Mouse (Mus musculus) E14TG2a.4 (cell line): ENCODE measurements around the gene Mid1.

Experiments used
- H3K27me3 ChIP-seq: 2 replicates; pipeline ENCODE4 v1.6.1; 2014; ENCODE audit warnings: low read length, control low read depth; ENCODE audit not compliant: insufficient read depth
- H3K36me3 ChIP-seq: 2 replicates; pipeline ENCODE4 v1.6.1; 2014; ENCODE audit warnings: low read length, control low read depth; ENCODE audit not compliant: insufficient read depth
- H3K4me1 ChIP-seq: replicated peaks from 2 replicates; pipeline ENCODE4 v1.6.1; 2014; ENCODE audit warnings: low read depth, low read length, control low read depth
- H3K4me3 ChIP-seq: replicated peaks from 2 replicates; pipeline ENCODE4 v1.5.1; 2014; ENCODE audit warnings: mild to moderate bottlenecking, low read length
- H3K9me3 ChIP-seq: 2 replicates; pipeline ENCODE4 v1.6.1; 2014; ENCODE audit warnings: low read length, control low read depth
- CTCF ChIP-seq: conservative IDR thresholded peaks from 2 replicates; pipeline ENCODE4 v1.5.1; 2014; ENCODE audit warnings: low read length
- NANOG ChIP-seq: IDR thresholded peaks from 2 replicates; pipeline ENCODE4 v1.6.1; 2014; ENCODE audit warnings: borderline replicate concordance, low read length, mixed read lengths
- POU5F1 ChIP-seq: IDR thresholded peaks from 2 replicates; pipeline ENCODE4 v1.6.1; 2014; ENCODE audit warnings: low read length, borderline replicate concordance

Gene Mid1

GRCm38 (mm10) chrX:169800238-169800637 is 115.2 kb downstream of the Mid1 start:
- TF ChIP-seq CTCF (no peak), NANOG (no peak), POU5F1 (no peak)
- Histone ChIP-seq H3K4me1 (no peaks in the 10 kb centered on the region), H3K27me3 (no peaks in the 10 kb centered on the region), H3K9me3 (no peaks in the 10 kb centered on the region), H3K4me3 (no peak overlapping the region), H3K36me3 (no peaks in the 10 kb centered on the region)

- H3K4me1 ChIP-seq: no peaks in the 10 kb centered on the region
These were observed 120.8 kb downstream of the Mid1 start for GRCm38 (mm10) chrX:169805791-169806190.

DNA sequence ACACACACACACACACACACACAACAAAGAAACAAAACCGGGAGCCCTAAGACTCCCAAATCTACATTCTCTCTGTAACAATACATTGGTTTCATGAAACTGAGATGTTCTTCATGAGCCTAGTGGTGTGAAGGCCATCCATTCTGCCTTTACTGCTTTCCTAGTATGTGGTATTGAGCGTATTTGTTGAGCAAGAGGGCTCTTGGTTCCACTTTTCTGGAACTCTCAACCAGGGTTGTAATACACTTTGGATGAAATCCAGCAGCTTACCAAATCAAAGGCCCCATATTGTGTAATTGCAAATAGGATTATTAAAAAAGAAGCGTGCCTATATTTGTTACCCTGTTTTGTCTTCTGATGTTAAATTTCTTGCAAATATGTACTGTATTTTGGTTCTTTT is 122.7 kb downstream of the Mid1 start:
- Histone ChIP-seq H3K9me3 (no peaks in the 10 kb centered on the region), H3K27me3 (no peaks in the 10 kb centered on the region), H3K4me1 (no peaks in the 10 kb centered on the region), H3K4me3 (no peak overlapping the region), H3K36me3 (no peaks in the 10 kb centered on the region)
- TF ChIP-seq POU5F1 (no peak), NANOG (no peak), CTCF (no peak)

More at GRCm38 (mm10) chrX:169805791-169806190, 120.8 kb downstream of the Mid1 start:
- no peaks in the 10 kb centered on the region for H3K27me3 ChIP-seq
- H3K36me3 ChIP-seq: no peaks in the 10 kb centered on the region
- H3K4me3 ChIP-seq: no peak overlapping the region
- TF ChIP-seq POU5F1: no peak
- no peak for TF ChIP-seq CTCF
- no peak for TF ChIP-seq NANOG
- no peaks in the 10 kb centered on the region for H3K9me3 ChIP-seq

- Histone ChIP-seq H3K36me3 (no peaks in the 10 kb centered on the region), H3K9me3 (no peaks in the 10 kb centered on the region), H3K4me1 (no peaks in the 10 kb centered on the region), H3K4me3 (no peak overlapping the region), H3K27me3 (no peaks in the 10 kb centered on the region)
- no peak for TF ChIP-seq POU5F1
- TF ChIP-seq NANOG: no peak
- TF ChIP-seq CTCF: no peak
These were observed 126.3 kb downstream of the Mid1 start for GRCm38 (mm10) chrX:169811318-169811717.

DNA sequence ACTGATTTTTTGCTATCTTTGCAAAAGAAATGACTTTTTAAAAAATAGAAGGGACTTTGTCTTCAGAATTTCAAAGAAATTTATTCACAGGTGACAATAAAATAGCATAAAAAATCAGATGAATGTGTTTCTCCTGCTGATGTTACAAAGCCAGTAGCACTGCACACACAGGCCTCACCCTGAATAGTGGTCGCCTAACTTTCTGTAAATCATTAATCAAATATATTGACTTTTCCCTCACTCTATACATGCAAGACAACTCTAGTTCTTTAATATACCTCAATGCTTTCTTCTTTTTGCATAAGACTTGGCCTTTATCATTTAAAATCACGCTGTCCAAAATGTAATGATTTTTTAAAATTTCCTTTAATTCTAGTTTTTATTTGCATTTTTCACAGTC is 126.8 kb downstream of the Mid1 start:
- TF ChIP-seq CTCF (no peak), NANOG (no peak), POU5F1 (no peak)
- Histone ChIP-seq H3K9me3 (no peaks in the 10 kb centered on the region), H3K4me1 (no peaks in the 10 kb centered on the region), H3K27me3 (no peaks in the 10 kb centered on the region), H3K36me3 (no peaks in the 10 kb centered on the region), H3K4me3 (no peak overlapping the region)

DNA sequence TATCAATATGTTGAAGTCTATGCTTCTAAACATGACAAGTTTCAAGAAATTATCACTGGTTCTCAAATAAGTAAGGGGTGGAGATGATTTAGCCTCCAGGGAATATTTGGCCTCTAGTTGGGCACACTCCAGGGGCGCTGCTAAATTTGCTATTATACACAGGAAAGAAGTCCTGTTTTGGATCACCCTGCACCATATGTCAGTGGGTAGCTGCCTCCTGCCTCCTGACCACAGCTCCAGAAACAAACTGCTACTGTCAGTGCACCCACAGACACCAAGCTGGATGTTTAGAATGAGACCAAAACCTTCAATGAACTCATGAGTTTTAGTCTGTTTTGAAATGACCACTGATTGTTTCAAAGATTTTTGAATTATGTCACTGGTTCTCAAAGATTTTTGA is 128.7 kb downstream of the Mid1 start:
- Histone ChIP-seq H3K9me3 (no peaks in the 10 kb centered on the region), H3K27me3 (no peaks in the 10 kb centered on the region), H3K36me3 (no peaks in the 10 kb centered on the region), H3K4me3 (no peak overlapping the region), H3K4me1 (no peaks in the 10 kb centered on the region)
- TF ChIP-seq POU5F1: no peak
- TF ChIP-seq NANOG: no peak

DNA sequence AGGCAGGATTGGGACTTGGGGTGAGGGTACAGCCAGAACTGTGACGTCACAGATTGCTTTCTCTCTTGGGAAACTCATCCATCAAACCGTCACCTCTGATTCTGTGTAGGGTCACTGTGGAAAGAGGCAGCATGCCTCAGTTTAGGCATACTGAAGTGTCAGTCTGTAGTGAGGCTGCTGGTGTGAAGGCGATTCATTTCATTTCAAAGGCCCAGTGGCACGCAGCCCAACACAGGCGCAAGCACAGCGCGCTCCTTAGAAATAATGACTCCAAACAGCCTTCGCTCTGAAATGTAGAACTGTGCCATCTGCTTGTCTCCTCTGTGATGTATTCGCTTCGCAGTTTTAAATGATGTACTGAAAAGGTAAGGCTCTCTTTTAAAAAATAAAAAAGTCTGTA is 141.9 kb downstream of the Mid1 start:
- Histone ChIP-seq H3K4me1 (peaks cover 12% of the 10 kb centered on the region; the same call in 1 of the 2 replicates), H3K4me3 (no peak overlapping the region), H3K27me3 (no peaks in the 10 kb centered on the region), H3K9me3 (no peaks in the 10 kb centered on the region), H3K36me3 (no peaks in the 10 kb centered on the region)
- TF ChIP-seq POU5F1: no peak
- TF ChIP-seq NANOG: no peak
- TF ChIP-seq CTCF: no peak

DNA sequence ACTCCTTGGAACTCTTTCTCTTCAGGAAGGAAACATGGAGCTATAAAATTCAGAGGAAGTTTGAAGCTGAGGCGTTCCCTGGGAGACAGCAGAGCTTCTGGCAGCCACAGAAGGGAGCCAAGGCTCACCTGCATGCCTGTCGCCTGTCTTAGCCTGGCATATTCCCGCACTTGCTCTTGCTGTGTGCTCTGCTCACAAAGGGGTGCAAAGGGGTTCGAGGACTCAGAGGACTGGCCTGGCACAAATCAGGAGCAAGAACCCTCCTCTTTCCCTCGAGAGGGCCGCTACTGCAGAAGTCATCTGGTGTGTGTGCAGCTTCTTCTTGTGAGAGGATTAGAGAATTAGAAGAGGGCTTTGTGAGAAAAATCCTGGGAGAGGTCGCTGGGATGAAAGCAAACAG is 142.7 kb downstream of the Mid1 start:
- TF ChIP-seq CTCF (no peak), POU5F1 (no peak), NANOG (no peak)
- H3K36me3 ChIP-seq: no peaks in the 10 kb centered on the region
- H3K9me3 ChIP-seq: no peaks in the 10 kb centered on the region

GRCm38 (mm10) chrX:169828136-169828535 is 143.1 kb downstream of the Mid1 start:
- Histone ChIP-seq H3K4me1 (peaks cover 12% of the 10 kb centered on the region; the same call in 1 of the 2 replicates), H3K27me3 (no peaks in the 10 kb centered on the region), H3K4me3 (no peak overlapping the region; the same call in 1 of the 2 replicates), H3K9me3 (no peaks in the 10 kb centered on the region), H3K36me3 (no peaks in the 10 kb centered on the region)
- TF ChIP-seq POU5F1 (no peak), CTCF (no peak), NANOG (no peak)

More for the DNA sequence above, 142.7 kb downstream of the Mid1 start:
- H3K4me3 ChIP-seq: no peak overlapping the region; the same call in 1 of the 2 replicates
- H3K27me3 ChIP-seq: no peaks in the 10 kb centered on the region
- H3K4me1 ChIP-seq: peaks cover 12% of the 10 kb centered on the region; the same call in 1 of the 2 replicates
